Mouse (Mus musculus) monocyte, adult 5-6 weeks (primary cell): Measurements from ENCODE around the gene Sugp1. TPM values are rescaled to one million over a fixed set of nuclear protein-coding genes. Genes with fewer than 3 reads are reported as not detected.
"Not testable (repeated sequence)": the region's sequence is repeated elsewhere in the genome, so short reads cannot be mapped to it uniquely, and the experiment has no call there.

Source experiments
- ATAC-seq: fragments of 153-309, 156-312 bp; replicated peaks from 2 replicates; pipeline ENCODE4 v1.8.0; 2017; ENCODE audit warnings: mild to moderate bottlenecking; ENCODE audit not compliant: low TSS enrichment, insufficient number of reproducible peaks, severe bottlenecking, poor library complexity, low FRiP score
- total RNA-seq: library from RNA; stranded (forward); fragments of 200-1000, 200-491, 200-594 nt; gene quantifications from 3 replicates; pipeline ENCODE4 v1.2.3, GENCODE M21; 2017

Gene Sugp1
- total RNA-seq, 1 experiment from 2014 or later = 32.1 TPM

GRCm38 (mm10) chr8:70037994-70038393 is 4.6 kb upstream of the Sugp1 start:
- ATAC-seq = no peak

GRCm38 (mm10) chr8:70041885-70042546 is 597 bp upstream of the Sugp1 start:
- ATAC-seq = peak; percentile 20; the same call in 1 of the 2 replicates

DNA sequence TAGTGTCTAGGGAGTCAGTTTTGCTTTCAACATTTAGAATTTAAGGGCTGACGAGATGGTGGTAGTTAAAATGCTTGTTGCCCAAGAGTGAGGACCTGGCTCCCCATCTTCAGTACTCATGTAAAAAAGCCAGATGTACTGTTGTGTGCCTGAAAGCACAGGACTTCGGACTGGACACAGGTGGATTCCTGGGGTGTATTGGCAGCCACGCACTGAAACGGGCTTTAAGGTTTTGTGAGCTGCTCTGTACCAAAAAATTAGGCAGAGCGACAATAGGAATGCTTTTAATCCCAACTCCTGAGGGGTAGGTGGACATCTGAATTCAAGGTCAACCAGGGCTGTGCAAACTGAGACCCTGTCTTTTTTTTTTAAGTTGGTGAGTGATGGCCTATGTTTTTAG is 1.4 kb downstream of the Sugp1 start:
- no peak for ATAC-seq

DNA sequence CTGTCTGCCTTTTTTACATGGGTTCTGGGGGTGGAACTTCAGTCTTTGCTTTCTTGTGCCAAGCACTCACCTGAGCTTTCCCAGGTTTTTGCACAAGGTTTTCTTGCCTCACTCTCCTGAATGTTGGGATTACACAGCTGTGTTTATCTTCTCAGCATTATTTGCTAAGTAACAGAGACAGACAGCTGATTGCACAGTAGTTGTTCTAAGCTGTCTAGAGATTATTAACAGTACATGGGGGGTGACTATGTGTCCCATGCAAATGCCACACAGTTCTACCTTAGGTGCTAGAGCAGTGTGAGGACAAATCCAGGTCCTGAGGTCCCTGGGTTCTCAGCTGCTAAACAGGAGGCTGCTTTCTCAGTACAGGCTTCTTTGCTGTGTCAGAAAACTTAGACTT is 7.0 kb downstream of the Sugp1 start:
- no peak for ATAC-seq

DNA sequence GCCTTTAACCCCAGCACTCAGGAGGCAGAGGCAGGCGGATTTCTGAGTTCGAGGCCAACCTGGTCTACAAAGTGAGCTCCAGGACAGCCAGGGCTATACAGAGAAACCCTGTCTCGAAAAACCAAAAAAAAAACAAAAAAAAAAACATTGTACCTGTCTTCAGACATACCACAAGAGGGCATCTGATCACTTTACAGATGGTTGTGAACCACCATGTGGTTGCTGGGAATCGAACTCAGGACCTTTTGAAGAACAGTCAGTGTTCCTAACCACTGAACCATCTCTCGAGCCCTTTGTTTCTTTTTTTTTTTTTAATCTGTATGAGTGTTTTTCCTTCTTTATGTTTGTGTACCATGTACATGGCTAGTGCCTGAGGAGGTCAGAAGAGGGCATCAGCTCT is 7.8 kb downstream of the Sugp1 start:
- not testable (repeated sequence) for ATAC-seq

GRCm38 (mm10) chr8:70057721-70058120 is 15.1 kb downstream of the Sugp1 start:
- ATAC-seq = no peak

- no peak for ATAC-seq
Measured at GRCm38 (mm10) chr8:70071836-70072440, 29.3 kb downstream of the Sugp1 start.

GRCm38 (mm10) chr8:70072441-70073069 is 29.9 kb downstream of the Sugp1 start, which contains the start of gene Tm6sf2:
TSS of gene Tm6sf2 (plus strand) at chr8:70072924.
- ATAC-seq = no peak

- ATAC-seq = no peak
Measured at GRCm38 (mm10) chr8:70073120-70073519, 30.5 kb downstream of the Sugp1 start.

DNA sequence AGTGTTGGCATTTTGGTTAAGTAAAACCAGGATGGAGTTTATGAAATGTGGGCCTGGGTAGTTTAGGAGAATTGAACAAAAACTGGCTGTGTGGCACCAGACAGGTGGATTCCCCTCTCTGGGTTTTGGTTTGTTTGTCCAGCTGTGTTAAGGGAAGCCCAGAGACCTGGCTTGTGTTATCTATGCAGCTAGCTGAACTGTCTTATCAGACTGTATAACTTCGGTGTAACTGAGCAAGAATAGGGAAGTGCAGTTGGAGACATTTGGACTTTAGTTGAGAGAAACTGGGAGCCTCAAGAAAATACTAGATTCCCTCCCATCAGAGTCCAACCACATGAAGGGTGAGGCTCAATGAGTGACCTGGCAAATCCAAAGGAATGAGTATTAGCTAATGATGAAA is 31.1 kb downstream of the Sugp1 start:
- no peak for ATAC-seq

DNA sequence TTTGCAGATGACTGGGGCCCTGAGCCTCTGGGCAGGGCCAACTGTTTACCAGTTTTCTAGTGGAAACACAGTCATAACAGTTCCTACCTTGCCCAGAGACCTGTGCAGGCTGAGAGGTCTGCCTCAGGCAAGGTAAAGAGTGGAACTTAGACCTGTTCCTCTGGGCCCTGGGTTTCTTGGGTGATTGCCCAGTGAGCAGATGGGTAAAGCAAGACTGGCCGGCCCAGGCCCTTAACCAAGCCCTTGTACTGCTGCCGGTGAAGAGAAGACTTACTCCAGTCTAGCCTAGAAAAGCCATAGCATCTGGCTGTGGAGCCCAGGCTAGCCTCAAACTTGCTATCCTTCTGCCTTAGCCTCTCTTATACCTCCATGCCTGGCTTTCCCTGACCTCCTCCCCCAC is 39.4 kb downstream of the Sugp1 start:
- no peak for ATAC-seq

DNA sequence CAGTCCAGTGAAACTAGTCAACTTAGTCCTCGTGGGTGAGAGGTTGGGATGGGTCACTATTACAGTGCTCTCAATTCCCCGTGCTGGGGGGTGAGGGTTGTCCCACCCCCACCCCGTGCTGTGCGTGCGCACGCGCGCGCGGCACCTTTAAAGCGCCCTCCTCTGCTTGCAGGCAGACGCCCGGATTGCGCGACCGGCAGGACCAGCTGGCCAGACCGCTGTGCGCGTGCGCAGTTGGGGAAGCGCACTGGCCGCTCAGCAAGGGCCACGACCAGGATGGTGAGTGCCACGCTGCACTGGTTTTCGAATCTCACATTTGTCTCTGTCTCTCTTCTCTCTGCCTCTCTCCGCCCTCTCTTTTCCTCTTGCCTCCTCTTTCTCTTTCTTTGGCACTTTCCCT is 40.7 kb downstream of the Sugp1 start, which contains the start of gene Hapln4:
Gene Hapln4, plus strand, starts transcription at position 173 of the 400 bp plus-strand sequence.
- ATAC-seq = no peak

GRCm38 (mm10) chr8:70084191-70085065 is 41.8 kb downstream of the Sugp1 start:
- ATAC-seq = no peak

DNA sequence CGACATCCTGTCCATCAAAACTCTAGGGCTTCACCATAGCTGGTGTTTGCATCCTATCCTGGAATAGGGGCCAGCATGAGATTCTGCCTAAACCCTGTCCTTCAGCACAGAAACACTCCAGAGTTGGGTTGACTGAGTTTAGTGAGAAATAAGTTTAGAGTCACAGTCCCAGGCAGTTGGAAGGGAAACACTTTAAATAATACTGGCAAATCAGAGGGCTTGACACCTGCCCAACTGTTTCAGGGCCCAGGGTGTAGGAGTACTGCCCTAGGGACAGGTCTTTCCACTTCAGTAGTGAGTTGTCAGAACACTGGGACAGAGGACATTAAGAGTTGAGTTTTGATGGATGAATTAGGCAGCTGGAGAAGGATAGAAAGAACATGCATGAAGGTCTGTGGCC is 43.5 kb downstream of the Sugp1 start:
- no peak for ATAC-seq

DNA sequence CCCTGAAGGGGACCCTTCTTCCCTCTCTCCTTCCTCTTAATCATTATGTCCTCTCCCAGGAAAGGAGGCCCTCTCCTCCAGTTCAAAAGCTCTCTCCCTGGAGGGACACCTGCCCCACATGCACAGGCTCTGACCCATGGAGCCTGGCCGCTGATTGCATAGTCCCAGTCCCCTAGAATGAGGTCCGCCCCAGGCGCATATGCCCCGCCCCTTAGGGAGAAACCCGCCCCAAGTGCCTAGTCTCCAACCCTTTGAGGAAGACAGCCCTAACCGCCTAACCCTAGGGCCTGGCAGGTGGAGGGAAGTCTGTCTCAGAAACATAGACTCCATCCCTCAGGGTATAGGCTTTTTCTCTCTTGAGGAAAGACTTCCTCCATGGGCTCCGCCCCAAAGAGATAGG is 44.6 kb downstream of the Sugp1 start:
- ATAC-seq = no peak

DNA sequence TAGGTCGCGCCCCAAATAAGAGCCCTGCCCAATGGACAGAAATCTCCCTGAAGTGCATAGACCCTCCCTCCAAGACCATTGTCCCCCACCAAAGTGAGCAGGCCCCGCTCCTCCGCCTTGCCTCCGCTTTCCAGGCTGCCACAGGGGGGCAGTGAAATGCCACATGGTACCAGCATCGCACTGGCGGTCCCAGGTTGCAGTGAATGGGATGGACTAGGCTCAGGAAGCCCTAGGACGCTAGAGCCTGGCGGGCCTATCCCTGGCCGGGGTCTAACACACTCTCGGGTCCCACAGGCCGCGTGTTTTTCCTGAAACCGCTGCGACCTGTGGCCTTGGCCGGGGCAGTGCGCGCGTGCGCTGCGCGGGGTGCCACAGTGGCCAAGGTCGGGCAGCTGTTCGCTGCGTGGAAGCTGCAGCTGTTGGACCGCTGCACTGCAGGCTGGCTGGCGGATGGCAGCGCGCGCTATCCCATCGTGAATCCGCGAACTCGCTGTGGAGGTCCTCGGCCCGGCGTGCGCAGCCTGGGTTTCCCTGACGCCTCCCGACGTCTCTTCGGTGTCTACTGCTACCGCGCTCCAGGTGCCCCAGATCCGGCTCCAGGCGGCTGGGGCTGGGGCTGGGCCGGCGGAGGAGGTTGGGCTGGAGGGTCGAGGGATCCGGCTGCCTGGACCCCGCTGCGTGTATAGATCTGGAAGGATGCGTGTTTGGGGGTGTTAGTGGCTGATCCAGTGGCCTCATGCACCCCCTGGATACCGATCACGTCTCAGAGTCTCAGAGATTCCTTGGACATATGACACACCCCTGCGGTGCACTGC is 45.4 kb downstream of the Sugp1 start:
- ATAC-seq = 0 out of 2 replicates have a peak, but pooled peaks have one; percentile 28

DNA sequence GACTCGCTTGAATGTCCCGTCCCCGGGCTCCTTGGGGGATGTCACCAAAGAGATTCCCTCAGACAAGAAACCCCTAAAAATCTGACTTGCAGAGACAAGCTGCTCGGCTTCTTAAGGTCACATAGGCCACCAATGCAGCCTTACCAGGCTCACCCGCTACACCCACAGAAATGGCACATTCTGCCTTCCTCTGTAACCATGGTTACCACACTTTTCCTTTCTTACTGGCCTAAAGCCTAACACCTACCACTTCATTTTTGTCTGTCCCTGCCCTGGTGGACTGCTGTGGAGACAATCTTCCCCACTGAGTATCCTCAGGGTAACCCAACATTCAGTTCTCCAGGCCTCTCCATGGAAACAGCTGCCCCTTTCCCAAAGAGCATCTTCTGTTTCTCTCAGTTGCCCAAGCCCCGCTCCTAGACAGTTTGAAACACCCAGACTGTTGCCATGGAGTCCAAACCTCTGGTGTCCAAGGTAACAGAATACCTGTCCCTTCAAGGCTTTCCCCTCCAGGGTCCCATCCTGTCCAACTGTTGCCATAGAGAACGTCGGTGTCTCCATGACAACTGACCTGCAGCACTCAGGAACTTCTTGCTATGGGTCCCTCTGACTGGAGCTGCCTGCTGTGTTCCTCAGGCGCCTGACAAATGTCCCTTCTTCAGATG is 46.8 kb downstream of the Sugp1 start:
- ATAC-seq = no peak

GRCm38 (mm10) chr8:70092786-70093185 is 50.2 kb downstream of the Sugp1 start:
- no peak for ATAC-seq
